Mouse (Mus musculus): ENCODE results near the gene Slc7a4.

GRCm38 (mm10) chr16:17536584-17536983 lies 46.4 kb downstream of the Slc7a4 start:
- no peak for TF ChIP-seq ZNF384 (IDR thresholded peaks at IDR 0.05; ENCODE audit: low read depth, low read length)
- TF ChIP-seq ZC3H11A (IDR thresholded peaks at IDR 0.05; ENCODE audit: borderline replicate concordance, low read depth, low read length), result no peak
- TF ChIP-seq CHD2 (IDR thresholded peaks at IDR 0.05; ENCODE audit: low read depth, low read length), result no peak
- TF ChIP-seq HCFC1 (IDR thresholded peaks at IDR 0.05; ENCODE audit: borderline replicate concordance, insufficient read depth, low read length), result no peak
